Mouse (Mus musculus) layer of hippocampus, postnatal 36 days (tissue): ENCODE results near the gene Exog. TPM values are rescaled to one million over a fixed set of nuclear protein-coding genes. Genes with fewer than 3 reads are reported as not detected.

ENCODE experiments used
- DNase-seq, 2 experiments: peaks; one replicate each; pipeline ENCODE4 v3.0.0; 2022
- total RNA-seq, 2 experiments: library from RNA; stranded (reverse); gene quantifications; 2 replicates each; pipeline ENCODE4 v1.2.3; 2021

The Exog gene
- total RNA-seq, 2 experiments from 2014 or later, result 20.0 to 21.1 TPM

GRCm38 (mm10) chr9:119504981-119505658 lies 60.4 kb downstream of the Exog start:
- no peak for DNase-seq

- DNase-seq, result peak; percentile 35 to 41
Measured at GRCm38 (mm10) chr9:119510902-119511301, 66.2 kb downstream of the Exog start.

- no peak for DNase-seq
Measured at GRCm38 (mm10) chr9:119512993-119513392, 68.2 kb downstream of the Exog start.

DNA sequence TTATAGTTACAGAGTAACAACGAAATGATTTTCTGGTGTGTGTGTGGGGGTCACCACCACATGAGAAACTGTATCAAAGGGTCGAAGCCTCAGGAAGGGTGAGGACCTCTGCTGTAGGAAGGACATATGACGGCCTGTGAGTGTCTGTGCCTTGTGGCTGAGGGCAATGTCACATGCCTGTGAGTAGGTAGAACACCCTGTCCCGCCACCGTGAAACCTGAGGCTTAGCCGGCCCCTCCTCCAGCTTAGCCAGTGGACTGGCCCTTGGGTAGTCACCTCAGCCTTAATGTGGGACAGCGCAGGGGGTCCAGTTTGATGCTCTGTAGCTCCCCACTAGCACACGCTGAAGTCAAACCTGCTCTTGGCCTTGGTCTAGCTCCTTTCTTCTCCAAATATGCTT lies 69.1 kb downstream of the Exog start:
- no peak for DNase-seq

DNA sequence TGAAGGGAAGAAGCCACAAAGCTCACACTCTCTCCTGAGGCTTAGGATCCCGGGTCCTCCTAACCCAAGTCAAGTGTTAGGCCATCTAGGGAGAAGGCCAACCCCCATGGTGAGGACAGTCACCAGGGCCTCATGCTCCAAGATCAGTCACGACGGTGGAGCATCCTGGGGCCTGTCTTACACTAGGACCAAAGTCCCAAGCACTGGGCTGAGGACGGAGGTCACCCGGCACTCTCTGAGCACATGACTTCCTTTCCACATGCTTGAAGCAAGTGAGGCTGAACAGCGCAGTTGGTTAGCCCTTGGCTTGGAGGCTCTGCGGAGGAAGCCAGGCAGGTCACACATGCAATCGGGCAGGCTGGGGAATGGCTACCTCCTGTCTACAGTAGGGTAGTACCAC lies 70.2 kb downstream of the Exog start:
- no peak for DNase-seq

Other genes with a start within 250 kb of the Exog start
- under 1 TPM; 0.20 to 0.23 TPM for gene Slc22a13, start 235.8 kb upstream of the Exog start, total RNA-seq
- gene Oxsr1, start 122.5 kb upstream of the Exog start, total RNA-seq, result 10 to 100 TPM; 28.2 to 31.1 TPM
- 10 to 100 TPM; 68.1 to 76.4 TPM for gene Acaa1a, start 105.3 kb upstream of the Exog start, total RNA-seq
- 1 to 10 TPM; 5.8 to 8.5 TPM for gene Myd88, start 103.5 kb upstream of the Exog start, total RNA-seq
- gene Xylb, start 87.6 kb upstream of the Exog start, total RNA-seq, result 1 to 10 TPM; 4.2 to 5.0 TPM
- gene Slc22a14, start 79.4 kb upstream of the Exog start, total RNA-seq, result not detected
- 10 to 100 TPM; 13.8 to 14.7 TPM for gene Acvr2b, start 42.8 kb upstream of the Exog start, total RNA-seq
- 1 to 10 TPM in 1 of 2 experiments, under 1 TPM in 1; 0.91 to 1.2 TPM for gene Scn5a, start 134.1 kb downstream of the Exog start, total RNA-seq